Mouse (Mus musculus) olfactory bulb, adult 2 months (tissue): ENCODE results near the gene Olfr366. TPM values are rescaled to one million over a fixed set of nuclear protein-coding genes. Genes with fewer than 3 reads are reported as not detected.
"Not testable (repeated sequence)": the region's sequence is repeated elsewhere in the genome, so short reads cannot be mapped to it uniquely, and the experiment has no call there.

Source experiments
- H3K27ac ChIP-seq: fragments of 200-500 bp; 2 replicates; pipeline ENCODE4 v1.5.1; 2012; ENCODE audit warnings: low read depth, low read length; ENCODE audit not compliant: insufficient read depth
- H3K4me1 ChIP-seq: fragments of 200-500 bp; 2 replicates; pipeline ENCODE4 v1.6.1; 2012; ENCODE audit warnings: low read length; ENCODE audit not compliant: control insufficient read depth, insufficient read depth
- H3K4me3 ChIP-seq: fragments of 200-500 bp; 2 replicates; pipeline ENCODE4 v1.5.1; 2012; ENCODE audit warnings: mild to moderate bottlenecking, low read depth, low read length, moderate library complexity; ENCODE audit not compliant: insufficient read depth
- CTCF ChIP-seq: fragments of 200-500 bp; IDR thresholded peaks from 2 replicates; pipeline ENCODE4 v1.5.1; 2012; ENCODE audit warnings: low read depth, mild to moderate bottlenecking, low read length, moderate library complexity; ENCODE audit not compliant: insufficient read depth
- POLR2A ChIP-seq: fragments of 200-500 bp; IDR thresholded peaks from 2 replicates; pipeline ENCODE4 v1.6.1; 2012; ENCODE audit warnings: mild to moderate bottlenecking, low read depth, low read length, moderate library complexity; ENCODE audit not compliant: insufficient read depth
- WGBS: fragments of 180-500 bp; shearing (Covaris S2); methylation state at CpG from one replicate; pipeline ENCODE4 v1.1.7; 2018; 5-methylcytosine and 5-hydroxymethylcytosine counted together
- polyA plus RNA-seq: library from polyadenylated mRNA; stranded (reverse); fragments of >200 nt; gene quantifications from 2 replicates; pipeline ENCODE4 v1.2.4, GENCODE M21; 2012; ENCODE audit warnings: low replicate concordance; ENCODE audit not compliant: missing spikeins, insufficient read depth, insufficient read length

Gene Olfr366
- not detected in 2 replicates for polyA plus RNA-seq

- no peak within 1 kb of the TSS for H3K4me3 ChIP-seq
- no peak within 1 kb of the TSS for H3K27ac ChIP-seq
- TF ChIP-seq POLR2A (no peak), CTCF (no peak)
- H3K4me1 ChIP-seq: no peaks in the 10 kb centered on the region
Measured at GRCm38 (mm10) chr2:37211274-37211673, at the start of gene Olfr366. Gene Olfr366, plus strand, starts transcription at chr2:37211574.

GRCm38 (mm10) chr2:37187898-37188297 lies 23.5 kb upstream of the Olfr366 start, which contains the start of gene Olfr365:
Gene Olfr365, plus strand, starts transcription at chr2:37188198.
- Histone ChIP-seq H3K4me3 (no peak within 1 kb of the TSS), H3K4me1 (no peaks in the 10 kb centered on the region), H3K27ac (no peak within 1 kb of the TSS)
- WGBS: 77% methylated on average over 3 of the region's 3 CpGs
- TF ChIP-seq CTCF: no peak
- TF ChIP-seq POLR2A: no peak

GRCm38 (mm10) chr2:37261781-37262180 lies 50.4 kb downstream of the Olfr366 start:
- not testable (repeated sequence) for H3K27ac ChIP-seq, H3K4me1 ChIP-seq, H3K4me3 ChIP-seq
- WGBS: 83% methylated on average over 7 of the region's 7 CpGs

Other genes starting within 250 kb of the Olfr366 start
- not detected in 2 replicates for gene Olfr357, start 217.7 kb upstream of the Olfr366 start, polyA plus RNA-seq
- gene Olfr358, start 202.2 kb upstream of the Olfr366 start, polyA plus RNA-seq: not detected in 2 replicates
- gene Olfr360, start 145.8 kb upstream of the Olfr366 start, polyA plus RNA-seq: not detected in 2 replicates
- not detected in 2 replicates for gene Olfr361, start 122.3 kb upstream of the Olfr366 start, polyA plus RNA-seq
- gene Olfr362, start 93.7 kb upstream of the Olfr366 start, polyA plus RNA-seq: not detected in 2 replicates
- gene Olfr364-ps1, start 72.3 kb upstream of the Olfr366 start, polyA plus RNA-seq: not detected in 2 replicates
- gene Olfr365, start 23.4 kb upstream of the Olfr366 start, polyA plus RNA-seq: not detected in 2 replicates
- not detected in 2 replicates for gene Olfr368, start 114.9 kb downstream of the Olfr366 start, polyA plus RNA-seq
- gene Pdcl, start 147.8 kb downstream of the Olfr366 start, polyA plus RNA-seq: not detected in 2 replicates
- gene Rc3h2, start 211.3 kb downstream of the Olfr366 start, polyA plus RNA-seq: 57.9 TPM in 1 of 2 replicates, not detected in the other
- not detected in 2 replicates for gene Zbtb26, start 231.6 kb downstream of the Olfr366 start, polyA plus RNA-seq
- gene Zbtb6, start 231.6 kb downstream of the Olfr366 start, polyA plus RNA-seq: not detected in 2 replicates
- not detected in 2 replicates for gene Rabgap1, start 231.7 kb downstream of the Olfr366 start, polyA plus RNA-seq